Mouse (Mus musculus): Measurements from ENCODE around the gene Abhd18.
A peak's percentile ranks its signal among the peaks of the same experiment; 100 is the strongest.
"Not testable (repeated sequence)": the region's sequence is repeated elsewhere in the genome, so short reads cannot be mapped to it uniquely, and the experiment has no call there.

Gene Abhd18

GRCm38 (mm10) chr3:40846957-40847017 lies at the start of gene Abhd18:
Gene Abhd18, plus strand, starts transcription at chr3:40846970.
- DNase-seq (ENCODE audit: low spot score in 2 of 2), result not testable (repeated sequence)

GRCm38 (mm10) chr3:40798054-40798453 lies 48.7 kb upstream of the Abhd18 start:
- no peak for DNase-seq (ENCODE audit: low spot score in 2 of 2)

- peak in 1 of 2 experiments; percentile 37 for DNase-seq (ENCODE audit: low spot score in 2 of 2)
Observed at GRCm38 (mm10) chr3:40798500-40798899, 48.3 kb upstream of the Abhd18 start.

- DNase-seq (ENCODE audit: low spot score in 2 of 2), result peak; percentile 95 to 96
Observed at GRCm38 (mm10) chr3:40799530-40800372, 47.0 kb upstream of the Abhd18 start, which contains the start of gene Plk4. Gene Plk4, plus strand, starts transcription at chr3:40800019.

GRCm38 (mm10) chr3:40800373-40800823 lies 46.4 kb upstream of the Abhd18 start:
- no peak for DNase-seq (ENCODE audit: low spot score in 2 of 2)

- DNase-seq (ENCODE audit: low spot score in 2 of 2), result no peak
Observed at GRCm38 (mm10) chr3:40806871-40807270, 39.9 kb upstream of the Abhd18 start.

GRCm38 (mm10) chr3:40808686-40809085 lies 38.1 kb upstream of the Abhd18 start:
- no peak for DNase-seq (ENCODE audit: low spot score in 2 of 2)

GRCm38 (mm10) chr3:40809894-40810293 lies 36.9 kb upstream of the Abhd18 start:
- no peak for DNase-seq (ENCODE audit: low spot score in 2 of 2)

- no peak for DNase-seq (ENCODE audit: low spot score in 2 of 2)
Observed at GRCm38 (mm10) chr3:40813275-40813674, 33.5 kb upstream of the Abhd18 start.

- DNase-seq (ENCODE audit: low spot score in 2 of 2), result peak in 1 of 2 experiments; percentile 8
Observed at GRCm38 (mm10) chr3:40845521-40845920, 1.2 kb upstream of the Abhd18 start.

- DNase-seq (ENCODE audit: low spot score in 2 of 2), result peak; percentile 92 to 96
Observed at GRCm38 (mm10) chr3:40846473-40846956, 255 bp upstream of the Abhd18 start, which contains the start of gene Mfsd8. Gene Mfsd8, minus strand, starts transcription at chr3:40846886.

- DNase-seq (ENCODE audit: low spot score in 2 of 2), result peak; percentile 45 to 51
Observed at GRCm38 (mm10) chr3:40847018-40847417, 248 bp downstream of the Abhd18 start.

- not testable (repeated sequence) for DNase-seq (ENCODE audit: low spot score in 2 of 2)
Observed at GRCm38 (mm10) chr3:40847936-40848335, 1.2 kb downstream of the Abhd18 start.

- DNase-seq (ENCODE audit: low spot score in 2 of 2), result not testable (repeated sequence)
Observed at GRCm38 (mm10) chr3:40853123-40853738, 6.5 kb downstream of the Abhd18 start.

GRCm38 (mm10) chr3:40893816-40894258 lies 47.1 kb downstream of the Abhd18 start:
- DNase-seq (ENCODE audit: low spot score in 2 of 2), result peak; percentile 97 to 99

GRCm38 (mm10) chr3:40894336-40894735 lies 47.6 kb downstream of the Abhd18 start:
- DNase-seq (ENCODE audit: low spot score in 2 of 2), result peak in 1 of 2 experiments; percentile 24

GRCm38 (mm10) chr3:40902443-40902842 lies 55.7 kb downstream of the Abhd18 start, which contains the start of gene 1700034I23Rik:
Gene 1700034I23Rik, minus strand, starts transcription at chr3:40902543.
- not testable (repeated sequence) for DNase-seq (ENCODE audit: low spot score in 2 of 2)

GRCm38 (mm10) chr3:40938189-40938588 lies 91.4 kb downstream of the Abhd18 start:
- no peak for DNase-seq (ENCODE audit: low spot score in 2 of 2)

GRCm38 (mm10) chr3:40938592-40938991 lies 91.8 kb downstream of the Abhd18 start:
- no peak for DNase-seq (ENCODE audit: low spot score in 2 of 2)

- no peak for DNase-seq (ENCODE audit: low spot score in 2 of 2)
Observed at GRCm38 (mm10) chr3:40939019-40939418, 92.2 kb downstream of the Abhd18 start.

GRCm38 (mm10) chr3:40949170-40949902 lies 102.6 kb downstream of the Abhd18 start, which contains the start of gene Larp1b:
Gene Larp1b, plus strand, starts transcription at chr3:40949828.
- peak; percentile 99 for DNase-seq (ENCODE audit: low spot score in 2 of 2)

All from frontal cortex, postnatal 36 days (tissue).